Mouse (Mus musculus) forebrain, embryonic 16.5 days (tissue): ENCODE data around the gene Acap2. TPM values are rescaled to one million over a fixed set of nuclear protein-coding genes. Genes with fewer than 3 reads are reported as not detected.
A peak's percentile ranks its signal among the peaks of the same experiment; 100 is the strongest.

Experiments
- ATAC-seq: fragments of 200-750 bp; cut with Nextera tagmentation; 2 replicates; pipeline ENCODE4 v1.8.0; 2017; ENCODE audit warnings: mild to moderate bottlenecking, moderate library complexity
- H3K27ac ChIP-seq: fragments of 300-500 bp; sonication (generic); 2 replicates; pipeline ENCODE4 v1.5.1; 2014; ENCODE audit warnings: low read length, control low read depth
- H3K27me3 ChIP-seq: fragments of 300-500 bp; sonication (generic); replicated peaks from 2 replicates; pipeline ENCODE4 v1.6.1; 2014; ENCODE audit warnings: low read length; ENCODE audit not compliant: control insufficient read depth, insufficient read depth
- H3K36me3 ChIP-seq: fragments of 300-500 bp; sonication (generic); 2 replicates; pipeline ENCODE4 v1.6.1; 2014; ENCODE audit not compliant: control insufficient read depth, insufficient read depth
- H3K4me1 ChIP-seq: fragments of 300-500 bp; sonication (generic); replicated peaks from 2 replicates; pipeline ENCODE4 v1.6.1; 2014; ENCODE audit warnings: low read length; ENCODE audit not compliant: control insufficient read depth, insufficient read depth
- H3K4me2 ChIP-seq: fragments of 300-500 bp; sonication (generic); 2 replicates; pipeline ENCODE4 v1.6.1; 2014; ENCODE audit warnings: mild to moderate bottlenecking, low read length, control low read depth
- H3K4me3 ChIP-seq: fragments of 300-500 bp; sonication (generic); replicated peaks from 2 replicates; pipeline ENCODE4 v1.5.1; 2014; ENCODE audit warnings: mild to moderate bottlenecking, low read length, control low read depth
- H3K9ac ChIP-seq: fragments of 300-500 bp; sonication (generic); replicated peaks from 2 replicates; pipeline ENCODE4 v1.6.1; 2014; ENCODE audit warnings: low read depth, low read length, control low read depth
- H3K9me3 ChIP-seq: fragments of 300-500 bp; sonication (generic); 2 replicates; pipeline ENCODE4 v1.6.1; 2016; ENCODE audit warnings: low read length; ENCODE audit not compliant: control insufficient read depth
- WGBS: fragments of 180-500 bp; shearing (Covaris S2); extraction: QIAGEN DNeasy Blood & Tissue Kit; methylation state at CpG from one replicate; pipeline ENCODE4 v1.1.7; 2014; 5-methylcytosine and 5-hydroxymethylcytosine counted together
- polyA plus RNA-seq: library from polyadenylated mRNA; unstranded; fragments of >200 nt; fragmentation: Nextera tagmentation; extraction: Ambion mirVana; gene quantifications from 2 replicates; pipeline ENCODE4 v1.2.1, GENCODE M21; 2015

Acap2 gene
- polyA plus RNA-seq, 1 experiment from 2014 or later = 12.7 TPM

DNA sequence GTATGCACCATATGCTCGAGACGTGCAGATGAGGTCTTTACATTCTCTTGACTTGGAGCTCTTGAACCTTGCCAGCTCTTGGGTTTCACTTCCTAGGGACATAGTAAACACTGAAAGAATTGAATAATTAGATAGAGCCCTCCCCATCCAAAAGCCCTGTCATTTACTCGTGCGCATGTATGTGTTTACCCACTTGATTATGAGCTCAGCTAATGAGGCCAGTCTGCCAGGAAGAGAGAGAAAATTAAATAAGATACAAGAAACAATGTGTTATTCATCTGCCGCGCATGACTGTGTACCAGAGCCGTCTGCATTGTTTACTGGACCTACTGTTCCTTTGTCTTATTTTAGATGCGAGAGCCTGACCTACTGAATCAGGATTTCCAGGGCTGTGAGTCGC lies 10.5 kb upstream of the Acap2 start:
- no peaks in the 10 kb centered on the region for H3K36me3 ChIP-seq
- ATAC-seq = no peak
- no peaks in the 10 kb centered on the region for H3K9me3 ChIP-seq
- 38% methylated on average over 9 of the region's 9 CpGs for WGBS
- no peaks in the 10 kb centered on the region for H3K27me3 ChIP-seq
- no peak overlapping the region for H3K4me3 ChIP-seq
- H3K9ac ChIP-seq = no peak overlapping the region
- H3K4me2 ChIP-seq = no peak overlapping the region
- H3K27ac ChIP-seq = no peak overlapping the region
- H3K4me1 ChIP-seq = no peaks in the 10 kb centered on the region; the same call in 1 of the 2 replicates

DNA sequence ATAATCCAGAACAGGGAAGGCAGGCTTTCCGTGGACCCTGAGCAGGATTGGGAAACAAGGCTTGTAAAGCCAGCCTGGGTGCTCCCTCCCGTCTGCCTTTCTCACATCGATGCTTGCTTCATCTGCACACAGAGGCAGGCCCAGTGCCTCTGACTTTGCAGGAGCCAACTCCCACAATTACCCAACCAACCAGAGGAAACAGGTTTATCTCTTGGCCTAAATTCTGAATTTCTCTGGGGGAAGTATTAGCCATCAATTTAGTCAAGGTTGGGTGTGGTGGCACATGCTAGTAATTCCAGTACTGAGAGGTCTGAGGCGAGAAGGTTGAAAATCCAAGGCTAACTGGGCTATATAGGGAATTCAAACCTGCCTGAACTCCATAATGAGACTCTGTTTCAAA lies 9.4 kb upstream of the Acap2 start:
- no peaks in the 10 kb centered on the region for H3K36me3 ChIP-seq
- H3K9ac ChIP-seq = no peak overlapping the region
- no peaks in the 10 kb centered on the region for H3K27me3 ChIP-seq
- H3K9me3 ChIP-seq = no peaks in the 10 kb centered on the region
- no peak overlapping the region for H3K4me2 ChIP-seq
- no peaks in the 10 kb centered on the region; the same call in 1 of the 2 replicates for H3K4me1 ChIP-seq
- no peak for ATAC-seq
- H3K27ac ChIP-seq = no peak overlapping the region
- WGBS = 81% methylated on average over 4 of the region's 4 CpGs
- H3K4me3 ChIP-seq = no peak overlapping the region

DNA sequence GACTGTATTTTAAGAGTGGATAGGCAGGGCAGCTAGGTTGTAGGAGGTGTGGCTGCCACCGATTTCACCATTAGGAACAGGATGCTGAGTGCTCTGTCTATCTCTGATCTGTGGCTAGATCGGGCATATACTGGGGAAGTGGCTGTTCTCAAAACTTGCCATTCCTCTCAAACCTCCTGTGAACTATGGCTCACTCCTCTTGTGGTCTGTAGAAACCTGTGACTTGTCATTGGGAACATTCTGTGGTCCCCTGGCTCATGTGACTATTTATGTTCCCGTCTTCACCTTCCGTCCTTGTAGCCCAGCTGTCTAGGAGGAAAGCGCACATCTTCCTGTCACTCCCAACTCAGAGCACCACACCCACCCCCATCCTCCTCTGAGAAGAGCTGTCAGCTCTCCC lies 8.9 kb upstream of the Acap2 start:
- H3K9me3 ChIP-seq = no peaks in the 10 kb centered on the region
- H3K4me2 ChIP-seq = no peak overlapping the region
- no peaks in the 10 kb centered on the region for H3K36me3 ChIP-seq
- ATAC-seq = no peak
- H3K9ac ChIP-seq = no peak overlapping the region
- no peak overlapping the region for H3K27ac ChIP-seq
- no peaks in the 10 kb centered on the region; the same call in 1 of the 2 replicates for H3K4me1 ChIP-seq
- no peaks in the 10 kb centered on the region for H3K27me3 ChIP-seq
- H3K4me3 ChIP-seq = no peak overlapping the region
- 80% methylated on average over 5 of the region's 5 CpGs for WGBS

DNA sequence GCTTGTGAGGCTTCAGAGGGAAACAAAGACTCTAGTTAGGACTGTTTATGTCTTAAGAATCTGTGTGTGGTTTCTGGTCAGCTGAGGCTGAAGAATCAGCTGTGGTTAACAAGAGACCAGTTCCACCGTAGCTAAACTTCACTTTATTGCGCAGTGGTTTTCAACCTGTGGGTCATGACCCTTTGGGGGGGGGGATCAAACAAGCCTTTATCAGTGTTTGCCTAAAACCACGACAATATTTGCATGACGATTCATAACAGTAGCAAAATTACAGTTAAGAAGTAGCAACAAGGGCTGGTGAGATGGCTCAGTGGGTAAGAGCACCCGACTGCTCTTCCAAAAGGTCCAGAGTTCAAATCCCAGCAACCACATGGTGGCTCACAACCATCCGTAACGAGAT lies 4.7 kb upstream of the Acap2 start:
- Histone ChIP-seq H3K4me3 (no peak overlapping the region), H3K9ac (no peak overlapping the region), H3K4me1 (peaks cover 2% of the 10 kb centered on the region; the same call in 1 of the 2 replicates), H3K27me3 (no peaks in the 10 kb centered on the region), H3K27ac (no peak overlapping the region), H3K4me2 (no peak overlapping the region), H3K36me3 (no peaks in the 10 kb centered on the region), H3K9me3 (no peaks in the 10 kb centered on the region)
- WGBS = 91% methylated on average over 5 of the region's 7 CpGs
- no peak for ATAC-seq

DNA sequence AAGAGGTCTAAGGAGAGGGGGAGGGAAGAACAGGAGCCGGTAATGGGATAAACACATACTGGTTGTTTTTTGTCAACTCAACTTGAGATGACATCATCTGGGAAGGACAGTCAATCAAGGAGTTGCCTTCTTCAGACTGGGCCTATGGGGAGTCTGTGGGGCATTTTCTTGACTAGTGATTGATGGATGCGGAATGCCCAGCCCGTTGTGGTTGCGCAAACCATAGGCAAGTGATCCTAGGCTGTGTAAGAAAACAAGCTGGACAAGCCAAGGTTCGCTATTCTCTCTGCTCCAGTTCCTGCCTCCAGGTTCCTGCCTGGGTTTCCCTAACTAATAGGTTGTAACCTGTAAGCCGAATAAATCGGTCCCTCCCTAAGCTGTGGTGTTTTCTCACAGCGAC lies 4.1 kb upstream of the Acap2 start:
- 91% methylated on average over 8 of the region's 8 CpGs for WGBS
- H3K9me3 ChIP-seq = no peaks in the 10 kb centered on the region

DNA sequence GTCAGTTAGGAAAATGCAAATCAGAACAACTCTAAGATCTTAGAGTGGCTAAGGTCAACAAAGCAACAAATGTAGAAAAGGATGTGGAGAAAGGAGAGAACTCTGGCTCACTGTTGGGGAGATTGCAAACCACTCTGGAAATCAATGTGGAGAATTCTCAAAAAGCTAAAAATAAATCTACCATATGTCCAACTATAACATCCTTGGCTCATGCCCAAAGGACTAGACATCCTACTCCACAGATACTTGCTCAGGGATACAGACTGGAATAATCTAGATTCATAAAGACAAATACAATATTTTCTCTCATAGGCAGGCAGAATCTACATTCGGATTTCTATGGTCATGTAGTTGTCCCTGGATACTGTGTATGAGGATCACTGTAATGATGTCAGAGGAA lies 3.2 kb upstream of the Acap2 start:
- H3K27ac ChIP-seq = no peak overlapping the region
- ATAC-seq = no peak
- 78% methylated on average over 1 of the region's 1 CpGs for WGBS
- peaks cover 9% of the 10 kb centered on the region for H3K4me1 ChIP-seq
- no peaks in the 10 kb centered on the region for H3K27me3 ChIP-seq
- no peak overlapping the region for H3K4me3 ChIP-seq
- no peak overlapping the region for H3K9ac ChIP-seq
- no peaks in the 10 kb centered on the region for H3K9me3 ChIP-seq
- no peaks in the 10 kb centered on the region for H3K36me3 ChIP-seq
- H3K4me2 ChIP-seq = no peak overlapping the region

More for the DNA sequence above, 4.1 kb upstream of the Acap2 start:
- no peaks in the 10 kb centered on the region for H3K36me3 ChIP-seq
- H3K27me3 ChIP-seq = no peaks in the 10 kb centered on the region
- no peak overlapping the region for H3K9ac ChIP-seq
- H3K4me2 ChIP-seq = no peak overlapping the region
- no peak for ATAC-seq
- no peak overlapping the region for H3K27ac ChIP-seq
- no peak overlapping the region for H3K4me3 ChIP-seq
- peaks cover 2% of the 10 kb centered on the region; the same call in 1 of the 2 replicates for H3K4me1 ChIP-seq

DNA sequence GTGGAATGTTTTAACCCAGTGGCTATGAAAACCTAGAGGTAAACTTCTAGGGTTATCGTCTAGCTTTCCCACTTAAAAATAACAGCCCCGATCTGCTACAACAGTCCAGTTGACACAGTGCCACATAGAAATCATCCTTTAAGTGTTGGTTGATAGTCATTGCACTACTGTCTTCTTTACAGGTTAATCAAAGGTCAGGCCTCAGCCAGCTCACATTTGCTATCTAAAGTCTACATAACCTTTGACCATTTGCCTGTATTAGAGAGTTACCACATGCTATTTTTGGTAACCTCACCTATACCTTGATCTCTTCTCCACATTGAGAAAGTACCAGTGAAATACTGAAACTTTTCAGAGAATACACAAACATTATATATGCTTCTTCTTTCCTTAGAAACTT lies 659 bp upstream of the Acap2 start:
- 81% methylated on average over 2 of the region's 2 CpGs for WGBS
- no peaks in the 10 kb centered on the region for H3K27me3 ChIP-seq
- H3K27ac ChIP-seq = no peak overlapping the region; the same call in 1 of the 2 replicates
- no peak for ATAC-seq
- peak overlapping the region; percentile 54 for H3K4me2 ChIP-seq
- no peak overlapping the region for H3K4me3 ChIP-seq
- H3K9ac ChIP-seq = no peak overlapping the region
- H3K36me3 ChIP-seq = no peaks in the 10 kb centered on the region
- no peaks in the 10 kb centered on the region for H3K9me3 ChIP-seq
- H3K4me1 ChIP-seq = peaks cover 16% of the 10 kb centered on the region

DNA sequence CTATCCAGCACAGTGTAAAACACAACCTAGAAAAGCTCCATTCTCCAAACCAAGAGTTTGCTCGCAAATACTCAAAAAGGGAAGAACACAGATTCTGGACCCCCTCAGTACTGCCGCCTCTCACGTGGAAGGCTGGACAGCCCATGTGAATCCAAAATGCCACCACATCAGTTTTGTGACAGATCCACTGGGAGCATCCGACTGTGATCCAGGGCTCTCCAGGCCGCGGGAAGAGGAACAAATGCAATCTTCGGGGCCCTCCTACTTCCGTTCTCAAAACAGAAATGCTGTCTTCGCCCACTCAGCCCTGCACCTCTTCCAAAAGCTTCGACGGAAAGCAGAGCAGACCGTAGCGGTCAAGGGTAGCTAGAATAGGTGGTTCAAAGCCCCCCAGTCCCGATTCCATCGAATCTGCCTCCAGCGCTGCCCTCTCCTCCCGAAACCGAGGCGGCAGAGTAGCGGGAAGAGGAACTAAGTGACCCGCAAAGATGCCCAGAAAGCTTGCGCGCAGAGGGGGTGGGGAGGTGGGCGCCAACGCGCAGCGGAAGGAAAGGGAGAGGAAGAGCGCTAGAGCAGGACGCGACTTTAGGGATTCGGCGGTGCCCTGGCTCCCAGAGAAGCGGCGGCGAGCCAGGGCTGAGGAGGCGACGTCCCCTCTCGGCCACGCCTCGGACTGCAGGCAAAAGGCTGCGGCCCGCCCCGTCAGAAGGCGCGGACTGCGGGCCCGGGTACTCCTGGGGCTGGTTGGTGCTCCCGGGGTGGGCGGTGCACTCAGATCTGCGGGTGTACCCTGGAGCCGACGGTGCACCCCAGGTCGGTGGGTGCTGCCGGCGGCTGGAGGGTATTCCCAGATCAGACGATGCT lies 887 bp downstream of the Acap2 start:
- no peaks in the 10 kb centered on the region for H3K36me3 ChIP-seq
- H3K4me1 ChIP-seq = peaks cover 16% of the 10 kb centered on the region
- no peaks in the 10 kb centered on the region for H3K9me3 ChIP-seq
- H3K9ac ChIP-seq = peak overlapping the region; percentile 97
- under 1% methylated on average over 55 of the region's 56 CpGs for WGBS
- no peaks in the 10 kb centered on the region for H3K27me3 ChIP-seq
- ATAC-seq = peak; percentile 14
- H3K27ac ChIP-seq = peak overlapping the region; percentile 97
- peak overlapping the region; percentile 98 for H3K4me3 ChIP-seq
- H3K4me2 ChIP-seq = peak overlapping the region; percentile 77

DNA sequence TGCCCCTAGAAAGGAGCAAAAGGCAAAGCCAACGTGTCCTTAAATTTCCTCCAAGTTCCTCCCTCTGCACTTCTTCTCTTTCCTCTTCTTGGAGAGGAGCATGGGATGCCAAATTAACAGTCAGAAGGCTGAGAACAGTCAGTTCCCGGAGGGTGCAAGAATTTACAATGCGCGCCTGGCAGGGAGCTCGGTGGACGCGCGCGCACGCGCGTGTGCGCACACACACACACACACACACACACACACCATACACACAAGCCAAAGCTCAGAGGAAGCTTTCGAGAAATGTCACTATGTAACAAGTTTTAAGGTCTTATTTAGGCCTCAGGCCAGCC lies 1.5 kb downstream of the Acap2 start:
- peak overlapping the region; percentile 97 for H3K9ac ChIP-seq

More for the DNA sequence above, 1.5 kb downstream of the Acap2 start:
- no peaks in the 10 kb centered on the region for H3K9me3 ChIP-seq
- H3K4me1 ChIP-seq = peaks cover 16% of the 10 kb centered on the region
- no peak for ATAC-seq
- WGBS = 2% methylated on average over 14 of the region's 14 CpGs
- H3K27me3 ChIP-seq = no peaks in the 10 kb centered on the region
- peak overlapping the region; percentile 98 for H3K4me3 ChIP-seq
- no peaks in the 10 kb centered on the region for H3K36me3 ChIP-seq
- H3K4me2 ChIP-seq = peak overlapping the region; percentile 77
- no peak overlapping the region for H3K27ac ChIP-seq
